Mouse (Mus musculus): ENCODE measurements around the gene Gzmc. TPM values are rescaled to one million over a fixed set of nuclear protein-coding genes. Genes with fewer than 3 reads are reported as not detected.
"Not testable (repeated sequence)": the region's sequence is repeated elsewhere in the genome, so short reads cannot be mapped to it uniquely, and the experiment has no call there.

Gzmc gene
- not detected in 2 replicates for total RNA-seq (2012; rRNA removed)

DNA sequence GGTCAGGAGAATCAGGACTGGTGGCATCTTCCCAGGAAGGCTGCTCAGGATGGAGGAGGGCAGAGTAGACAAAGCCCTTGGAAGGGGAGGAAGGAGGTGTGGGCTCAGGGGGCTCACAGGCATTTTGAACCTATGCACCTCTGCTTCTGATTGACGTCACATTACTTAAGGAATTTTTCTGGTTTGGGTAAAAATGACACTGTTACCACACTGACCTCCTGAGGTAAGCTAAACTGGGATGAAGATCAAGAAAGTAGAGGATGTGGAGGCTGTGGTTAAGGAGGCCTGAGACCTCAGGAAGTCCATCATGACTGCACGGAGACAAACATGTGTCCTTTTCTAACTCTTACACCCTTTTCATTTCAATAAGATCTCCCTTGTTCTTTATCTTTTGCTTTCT is at the start of gene Gzmc:
Gzmc (minus strand) TSS at position 101 of the 400 bp plus-strand sequence.
- H3K4me3 ChIP-seq (ENCODE audit: insufficient read depth in 1 of 2, low read depth in 1 of 2, low read length in 2 of 2, poor library complexity in 1 of 2, severe bottlenecking in 1 of 2), result no peak within 1 kb of the TSS
- no peak within 1 kb of the TSS for H3K27ac ChIP-seq (ENCODE audit: insufficient read depth, low read depth, low read length, poor library complexity, severe bottlenecking)
- TF ChIP-seq MAFK (IDR thresholded peaks at IDR 0.05; ENCODE audit: insufficient read depth, low read depth, low read length), result no peak
- no peak for TF ChIP-seq CHD2 (IDR thresholded peaks at IDR 0.05; ENCODE audit: low read depth, low read length)
- no peak for TF ChIP-seq ZC3H11A (IDR thresholded peaks at IDR 0.05; ENCODE audit: borderline replicate concordance, low read depth, low read length)
- TF ChIP-seq ZNF384 (IDR thresholded peaks at IDR 0.05; ENCODE audit: low read depth, low read length), result no peak
- TF ChIP-seq HCFC1 (IDR thresholded peaks at IDR 0.05; ENCODE audit: borderline replicate concordance, insufficient read depth, low read length), result no peak
- in situ Hi-C loops (cut with MboI; ENCODE audit: low sequenced_read_pairs in 2 of 2, unreplicated experiment in 2 of 2), result loop anchor here in 1 of 2 experiments (5.0 kb wide), 1 partner anchor 48 kb away; no protein-coding TSS in a partner anchor
- peaks cover 4% of the 10 kb centered on the region; the same call in 1 of the 2 replicates for H3K9me3 ChIP-seq (ENCODE audit: control insufficient read depth, insufficient read depth, low read depth, low read length)
- H3K9ac ChIP-seq (ENCODE audit: insufficient read depth, low read depth, low read length, poor library complexity, severe bottlenecking), result no peak within 1 kb of the TSS
- H3K36me3 ChIP-seq (ENCODE audit: control insufficient read depth, insufficient read depth, low read length, poor library complexity, severe bottlenecking), result no peaks in the 10 kb centered on the region
- H3K4me1 ChIP-seq (ENCODE audit: control insufficient read depth in 2 of 2, insufficient read depth in 2 of 2, low read length in 2 of 2, poor library complexity in 1 of 2), result no peaks in the 10 kb centered on the region
- DNase-seq (ENCODE audit: low read depth, low spot score), result no peak

DNA sequence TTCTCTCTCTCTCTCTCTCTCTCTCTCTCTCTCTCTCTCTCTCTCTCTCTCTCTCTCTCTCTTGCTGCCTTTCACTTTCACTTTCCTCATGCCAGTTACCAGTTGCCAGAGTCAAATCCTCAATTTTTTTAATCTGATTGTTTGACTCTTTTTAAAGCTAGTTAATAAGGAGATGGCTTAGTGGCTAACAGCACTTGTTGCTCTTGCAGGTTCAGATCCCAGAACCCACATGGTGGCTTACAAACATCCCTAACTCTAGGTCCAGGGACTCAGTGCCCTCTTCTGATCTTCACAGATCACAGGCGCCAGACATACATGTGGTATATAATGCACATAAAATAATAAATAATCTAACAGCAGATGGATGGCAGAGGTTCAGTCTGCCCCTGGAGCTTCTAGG is 49.4 kb upstream of the Gzmc start:
- in situ Hi-C loops (cut with MboI; ENCODE audit: low sequenced_read_pairs in 2 of 2, unreplicated experiment in 2 of 2), result loop anchor here in 1 of 2 experiments (5.0 kb wide), 1 partner anchor 52 kb away; the partner anchor contains the start of gene Gzmc
- no peak overlapping the region for H3K4me3 ChIP-seq (ENCODE audit: insufficient read depth in 1 of 2, low read depth in 1 of 2, low read length in 2 of 2, poor library complexity in 1 of 2, severe bottlenecking in 1 of 2)
- no peak overlapping the region for H3K27ac ChIP-seq (ENCODE audit: insufficient read depth, low read depth, low read length, poor library complexity, severe bottlenecking)
- H3K9ac ChIP-seq (ENCODE audit: insufficient read depth, low read depth, low read length, poor library complexity, severe bottlenecking), result no peak overlapping the region
- DNase-seq (ENCODE audit: low read depth, low spot score), result no peak
- TF ChIP-seq ZNF384 (IDR thresholded peaks at IDR 0.05; ENCODE audit: low read depth, low read length) (no peak), CHD2 (IDR thresholded peaks at IDR 0.05; ENCODE audit: low read depth, low read length) (no peak), MAFK (IDR thresholded peaks at IDR 0.05; ENCODE audit: insufficient read depth, low read depth, low read length) (no peak), ZC3H11A (IDR thresholded peaks at IDR 0.05; ENCODE audit: borderline replicate concordance, low read depth, low read length) (no peak), HCFC1 (IDR thresholded peaks at IDR 0.05; ENCODE audit: borderline replicate concordance, insufficient read depth, low read length) (no peak)
- no peaks in the 10 kb centered on the region; a peak in 1 of 4 replicates for H3K4me1 ChIP-seq (ENCODE audit: control insufficient read depth in 2 of 2, insufficient read depth in 2 of 2, low read length in 2 of 2, poor library complexity in 1 of 2)
- H3K9me3 ChIP-seq (ENCODE audit: control insufficient read depth, insufficient read depth, low read depth, low read length), result no peaks in the 10 kb centered on the region
- no peaks in the 10 kb centered on the region for H3K36me3 ChIP-seq (ENCODE audit: control insufficient read depth, insufficient read depth, low read length, poor library complexity, severe bottlenecking)

DNA sequence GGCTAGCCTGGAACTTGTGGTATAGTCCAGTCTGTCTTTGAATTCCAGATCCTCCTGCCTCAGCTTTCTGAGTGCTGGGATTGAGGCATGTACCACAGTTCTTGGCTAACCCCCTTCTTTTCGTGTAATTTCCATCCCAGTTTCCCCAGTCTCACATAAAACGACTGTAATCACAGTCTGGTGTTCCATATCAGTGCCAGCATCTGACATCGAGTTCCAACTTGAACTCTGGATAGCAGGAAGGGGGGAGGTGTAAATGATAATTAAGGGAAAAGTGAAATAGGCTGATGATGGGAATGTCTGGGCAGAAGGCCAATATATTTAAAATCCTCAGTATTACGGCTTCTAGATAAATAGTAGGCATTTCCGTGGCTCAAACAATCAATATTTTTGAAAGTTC is 46.6 kb upstream of the Gzmc start:
- H3K4me3 ChIP-seq (ENCODE audit: insufficient read depth in 1 of 2, low read depth in 1 of 2, low read length in 2 of 2, poor library complexity in 1 of 2, severe bottlenecking in 1 of 2), result no peak overlapping the region
- in situ Hi-C loops (cut with MboI; ENCODE audit: low sequenced_read_pairs in 2 of 2, unreplicated experiment in 2 of 2), result loop anchor here in 1 of 2 experiments (5.0 kb wide), 1 partner anchor 49 kb away; the partner anchor contains the start of gene Gzmc
- H3K36me3 ChIP-seq (ENCODE audit: control insufficient read depth, insufficient read depth, low read length, poor library complexity, severe bottlenecking), result no peaks in the 10 kb centered on the region
- no peak overlapping the region for H3K27ac ChIP-seq (ENCODE audit: insufficient read depth, low read depth, low read length, poor library complexity, severe bottlenecking)
- no peaks in the 10 kb centered on the region for H3K9me3 ChIP-seq (ENCODE audit: control insufficient read depth, insufficient read depth, low read depth, low read length)
- H3K4me1 ChIP-seq (ENCODE audit: control insufficient read depth in 2 of 2, insufficient read depth in 2 of 2, low read length in 2 of 2, poor library complexity in 1 of 2), result peaks cover 0 to 7% of the 10 kb centered on the region in 2 experiments; a peak in 1 of 4 replicates
- no peak for DNase-seq (ENCODE audit: low read depth, low spot score)
- no peak overlapping the region for H3K9ac ChIP-seq (ENCODE audit: insufficient read depth, low read depth, low read length, poor library complexity, severe bottlenecking)
- no peak for TF ChIP-seq ZC3H11A (IDR thresholded peaks at IDR 0.05; ENCODE audit: borderline replicate concordance, low read depth, low read length)
- no peak for TF ChIP-seq HCFC1 (IDR thresholded peaks at IDR 0.05; ENCODE audit: borderline replicate concordance, insufficient read depth, low read length)
- TF ChIP-seq CHD2 (IDR thresholded peaks at IDR 0.05; ENCODE audit: low read depth, low read length), result no peak
- no peak for TF ChIP-seq MAFK (IDR thresholded peaks at IDR 0.05; ENCODE audit: insufficient read depth, low read depth, low read length)

DNA sequence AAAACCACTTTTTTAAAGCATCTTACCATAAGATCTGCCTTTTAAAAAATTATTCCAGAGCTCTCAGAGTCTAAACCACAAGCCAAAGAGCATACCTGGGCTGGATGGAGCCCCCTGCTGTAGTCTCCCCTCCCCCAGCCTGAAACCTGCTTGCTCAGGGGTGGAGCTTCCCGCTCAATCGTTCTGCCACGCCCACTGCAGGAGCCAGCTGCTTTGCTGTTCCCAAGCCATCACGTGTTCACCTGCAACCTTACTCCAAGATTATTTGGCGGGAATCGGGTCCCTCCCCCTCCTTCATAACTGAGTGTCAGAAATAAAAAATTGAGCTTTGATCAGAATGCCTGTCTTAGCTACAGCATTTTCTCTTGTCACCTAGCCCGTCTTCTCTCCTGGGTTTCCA is 44.2 kb upstream of the Gzmc start:
- H3K36me3 ChIP-seq (ENCODE audit: control insufficient read depth, insufficient read depth, low read length, poor library complexity, severe bottlenecking); H3K27ac ChIP-seq (ENCODE audit: insufficient read depth, low read depth, low read length, poor library complexity, severe bottlenecking); H3K9ac ChIP-seq (ENCODE audit: insufficient read depth, low read depth, low read length, poor library complexity, severe bottlenecking); H3K4me1 ChIP-seq (ENCODE audit: control insufficient read depth in 2 of 2, insufficient read depth in 2 of 2, low read length in 2 of 2, poor library complexity in 1 of 2); in situ Hi-C loops (cut with MboI; ENCODE audit: low sequenced_read_pairs in 2 of 2, unreplicated experiment in 2 of 2); DNase-seq (ENCODE audit: low read depth, low spot score); H3K9me3 ChIP-seq (ENCODE audit: control insufficient read depth, insufficient read depth, low read depth, low read length): not testable (repeated sequence)
- H3K4me3 ChIP-seq (ENCODE audit: insufficient read depth in 1 of 2, low read depth in 1 of 2, low read length in 2 of 2, poor library complexity in 1 of 2, severe bottlenecking in 1 of 2), result peak overlapping the region in 1 of 2 experiments; percentile 40; a peak in 2 of 4 replicates

DNA sequence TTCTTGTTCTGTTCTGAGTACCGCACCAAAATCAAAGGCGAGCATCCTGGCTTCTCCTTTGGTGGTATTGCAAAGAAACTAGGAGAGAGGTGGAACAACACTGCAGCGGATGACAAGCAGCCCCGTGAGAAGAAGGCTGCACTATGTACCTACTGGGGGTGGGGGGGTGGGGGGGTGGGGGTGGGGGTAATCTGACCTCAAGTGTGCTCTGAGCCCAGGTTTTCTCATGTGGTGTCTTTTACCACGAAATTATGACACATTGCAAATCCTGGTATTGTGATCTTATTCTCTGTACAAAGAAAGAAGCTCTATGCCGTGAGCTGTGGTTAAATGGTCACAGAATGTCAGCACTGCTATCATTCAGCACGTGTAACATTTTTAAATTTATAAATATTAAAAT is 41.6 kb upstream of the Gzmc start:
- H3K9me3 ChIP-seq (ENCODE audit: control insufficient read depth, insufficient read depth, low read depth, low read length); H3K4me1 ChIP-seq (ENCODE audit: control insufficient read depth in 2 of 2, insufficient read depth in 2 of 2, low read length in 2 of 2, poor library complexity in 1 of 2); H3K36me3 ChIP-seq (ENCODE audit: control insufficient read depth, insufficient read depth, low read length, poor library complexity, severe bottlenecking); DNase-seq (ENCODE audit: low read depth, low spot score); H3K9ac ChIP-seq (ENCODE audit: insufficient read depth, low read depth, low read length, poor library complexity, severe bottlenecking); H3K4me3 ChIP-seq (ENCODE audit: insufficient read depth in 1 of 2, low read depth in 1 of 2, low read length in 2 of 2, poor library complexity in 1 of 2, severe bottlenecking in 1 of 2); in situ Hi-C loops (cut with MboI; ENCODE audit: low sequenced_read_pairs in 2 of 2, unreplicated experiment in 2 of 2); H3K27ac ChIP-seq (ENCODE audit: insufficient read depth, low read depth, low read length, poor library complexity, severe bottlenecking): not testable (repeated sequence)

Measured in ES-E14 (cell line).